Mouse (Mus musculus): ENCODE data around the gene Max. TPM values are rescaled to one million over a fixed set of nuclear protein-coding genes. Genes with fewer than 3 reads are reported as not detected.

The Max gene
- polyA plus RNA-seq, 1 experiment, result 51.5 TPM

DNA sequence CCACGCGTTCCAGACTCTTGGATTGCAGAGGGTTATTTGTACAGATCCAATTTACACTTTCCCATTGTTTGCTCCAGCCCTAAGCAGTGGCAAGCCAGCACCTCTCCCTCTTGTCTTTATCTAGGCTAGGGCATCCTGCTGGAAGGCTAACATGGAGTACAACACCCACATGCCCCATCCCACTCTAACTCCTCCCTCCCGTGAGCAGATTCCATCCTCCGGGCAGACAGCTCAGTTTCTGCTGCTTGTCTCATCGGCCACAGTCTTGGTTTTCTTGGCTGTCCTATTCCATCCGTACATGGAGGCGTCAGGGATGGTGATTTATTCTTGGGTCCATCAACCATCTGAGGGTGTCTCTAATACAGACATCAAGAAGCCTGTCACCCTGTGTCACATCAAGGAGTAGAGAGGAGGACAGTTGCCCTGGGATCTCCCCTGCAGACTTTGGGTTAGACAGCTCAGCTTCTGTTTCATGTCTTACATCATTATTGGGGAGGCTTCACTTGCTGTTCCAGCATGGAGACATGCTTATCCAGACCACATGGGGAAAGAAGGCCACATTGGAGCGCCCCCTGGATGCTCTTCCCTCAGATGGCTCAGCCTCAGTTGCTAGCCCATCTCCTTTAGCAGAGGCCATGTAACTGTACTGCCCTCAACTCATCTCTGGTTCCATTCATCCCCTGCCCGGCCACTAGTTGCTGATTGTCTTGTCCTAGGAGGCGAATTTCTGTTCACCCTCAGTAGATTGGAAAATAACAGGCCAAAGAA lies 67.0 kb downstream of the Max start:
- DNase-seq (ENCODE audit: extremely low spot score in 1 of 2, low spot score in 1 of 2), result no peak

DNA sequence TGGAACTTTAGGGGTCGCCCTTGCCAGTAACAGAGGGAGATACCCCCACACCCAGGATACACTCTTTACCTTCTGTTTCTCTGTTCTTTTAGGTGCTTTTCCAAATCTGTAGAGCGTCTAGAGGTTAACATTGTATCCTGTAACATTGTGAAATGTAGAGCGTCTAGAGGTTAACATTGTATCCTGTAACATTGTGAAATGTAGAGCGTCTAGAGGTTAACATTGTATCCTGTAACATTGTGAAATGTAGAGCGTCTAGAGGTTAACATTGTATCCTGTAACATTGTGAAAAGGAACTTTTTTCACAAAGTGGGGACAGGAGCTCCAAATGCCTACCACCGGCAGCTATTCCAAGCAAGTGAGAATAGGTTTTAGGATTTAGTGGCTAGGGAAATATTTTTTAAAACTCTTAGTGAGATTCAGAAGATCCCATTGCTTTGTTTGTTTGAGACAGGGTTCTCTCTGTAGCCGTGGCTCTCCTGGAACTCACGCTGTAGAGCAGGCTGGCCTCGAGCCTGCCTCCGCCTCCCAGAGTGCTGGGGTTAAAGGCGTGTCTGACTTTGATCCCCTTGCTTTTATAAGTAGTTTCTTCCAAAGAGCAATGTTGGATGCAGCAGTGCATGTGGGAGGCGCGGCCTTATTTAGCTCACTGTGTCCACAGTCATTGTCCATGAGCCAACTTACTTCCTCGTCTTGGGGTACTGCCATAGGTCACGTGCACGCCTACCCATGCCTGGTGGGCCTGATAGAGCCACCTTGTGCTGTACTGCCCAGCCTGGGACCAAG lies 68.9 kb downstream of the Max start:
- no peak for DNase-seq (ENCODE audit: extremely low spot score in 1 of 2, low spot score in 1 of 2)

DNA sequence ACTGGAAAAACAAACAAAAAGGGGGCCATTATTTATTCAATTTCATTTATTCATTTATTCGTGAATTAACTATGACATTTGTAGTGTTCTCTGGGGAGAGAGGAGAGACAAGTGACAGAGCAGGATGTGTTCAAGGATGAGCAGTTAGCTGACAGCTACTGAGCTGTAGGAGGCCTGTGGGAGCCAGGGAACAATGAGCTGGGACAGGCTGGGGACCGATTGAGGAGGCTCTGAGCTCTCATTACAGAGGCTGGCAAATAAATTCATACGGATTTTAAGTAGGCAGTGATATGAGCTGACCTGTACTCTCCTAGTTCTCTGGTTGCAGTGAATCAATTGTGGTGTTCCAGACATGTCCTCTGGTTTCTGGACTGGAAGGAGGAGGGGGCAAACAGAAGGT lies 70.8 kb downstream of the Max start:
- DNase-seq (ENCODE audit: extremely low spot score in 1 of 2, low spot score in 1 of 2), result no peak

DNA sequence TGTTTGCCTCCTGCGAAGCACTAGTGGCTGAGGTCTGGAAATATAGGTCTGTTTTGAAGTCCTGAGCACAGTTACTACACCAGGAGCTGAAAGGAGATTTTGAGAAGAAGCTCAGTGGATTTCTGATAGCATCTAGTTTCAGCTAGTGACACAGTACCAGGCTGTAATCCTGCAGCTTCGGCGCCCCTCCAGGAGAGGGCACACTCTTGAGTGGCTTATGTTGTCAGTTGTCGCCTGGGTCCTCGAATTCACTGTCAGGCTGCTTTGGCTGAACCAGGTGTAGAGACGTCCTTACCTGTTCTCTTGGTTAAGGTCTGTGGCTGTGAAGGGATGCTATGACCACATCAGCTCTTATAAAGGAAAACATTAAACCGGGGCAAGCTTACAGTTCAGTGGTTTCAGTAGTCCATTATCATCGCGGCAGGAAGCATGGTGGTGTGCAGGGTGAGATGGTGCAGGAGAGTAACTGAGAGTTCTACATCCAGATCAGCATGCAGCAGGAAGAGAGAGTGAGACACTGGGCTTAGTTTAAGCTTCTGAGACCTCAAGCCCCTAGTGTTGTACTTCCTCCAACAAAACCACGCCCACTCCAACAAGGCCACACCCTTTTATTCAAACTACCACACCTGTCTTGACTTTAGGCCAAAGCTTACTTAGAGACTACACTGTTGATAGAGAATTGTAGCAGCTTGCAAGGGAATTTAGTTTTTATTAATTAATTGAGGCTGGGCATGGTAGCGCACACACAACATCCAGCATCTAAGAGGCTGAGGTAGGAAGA lies 72.4 kb downstream of the Max start:
- DNase-seq (ENCODE audit: extremely low spot score in 1 of 2, low spot score in 1 of 2), result no peak

DNA sequence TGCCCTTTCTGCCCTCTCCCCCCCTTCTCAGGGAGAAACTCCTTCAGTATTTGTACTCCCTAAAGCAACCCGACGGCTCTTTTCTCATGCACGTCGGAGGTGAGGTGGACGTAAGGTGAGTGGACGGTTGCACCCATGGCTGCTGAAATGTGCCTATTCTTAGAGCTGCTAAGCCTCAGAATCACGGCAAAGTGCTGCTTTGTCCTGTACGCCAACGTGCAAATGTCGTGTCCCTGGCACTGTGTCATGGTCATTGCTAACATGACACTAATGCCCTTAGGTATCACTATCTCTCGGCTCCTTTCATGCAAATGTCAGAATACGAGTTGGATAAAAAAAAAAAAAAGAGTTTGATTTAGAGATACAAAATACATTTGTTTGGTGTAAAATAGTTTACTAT lies 74.1 kb downstream of the Max start:
- no peak for DNase-seq (ENCODE audit: extremely low spot score in 1 of 2, low spot score in 1 of 2)

Other genes with a start within 250 kb of the Max start
- gene Churc1, start 196.7 kb downstream of the Max start, polyA plus RNA-seq (2012; rRNA removed), result 93.2 and 103 TPM in 2 replicates
- gene Fntb, start 196.6 kb downstream of the Max start, polyA plus RNA-seq (2012; rRNA removed), result 28.4 and 28.9 TPM in 2 replicates
- 0.12 and 0.27 TPM in 2 replicates for gene Gpx2, start 166.6 kb downstream of the Max start, polyA plus RNA-seq (2012; rRNA removed)
- 153 and 156 TPM in 2 replicates for gene Rab15, start 139.3 kb downstream of the Max start, polyA plus RNA-seq (2012; rRNA removed)